Comparison of ENCODE assay signal across 11 mouse cellular contexts in genomic region chr15:5086162-5086561, GRCm38 (mm10). TPM values are rescaled to one million over a fixed set of nuclear protein-coding genes. Genes with fewer than 3 reads are reported as not detected.
DNase-seq lines count a peak whose midpoint lies in the region; ATAC-seq and TF ChIP-seq lines count a peak whose summit lies in the region.
"Had no signal": no experiment of that assay in that cellular context is flagged by ENCODE, and none has a peak within 500 bp of the region (broad histone marks: within the 10 kb centered on the region; RNA-seq: fewer than 3 reads in every experiment).

No protein-coding gene starts in this region.

- no peaks in the 10 kb centered on the region for H3K4me1 ChIP-seq in kidney, adult 2 months (ENCODE audit: control insufficient read depth, insufficient read depth, low read length)
- no peaks in the 10 kb centered on the region for H3K4me1 ChIP-seq in hindbrain, postnatal 0 days (ENCODE audit: insufficient read depth, low read length)
- H3K4me1 ChIP-seq: hindbrain, embryonic 15.5 days had no signal

- no peaks in the 10 kb centered on the region for H3K27me3 ChIP-seq in kidney, adult 2 months (replicated peaks; ENCODE audit: control insufficient read depth, insufficient read depth, low read length)
- H3K27me3 ChIP-seq in hindbrain, postnatal 0 days (ENCODE audit: insufficient read depth, low read length) = no peaks in the 10 kb centered on the region
- H3K27me3 ChIP-seq: hindbrain, embryonic 15.5 days had no signal

- no peak for TF ChIP-seq CTCF in kidney, adult 2 months (conservative IDR thresholded peaks at IDR 0.05; ENCODE audit: insufficient read depth, insufficient read length, low read depth, low read length)
- TF ChIP-seq CTCF in hindbrain, postnatal 0 days (IDR thresholded peaks at IDR 0.05; ENCODE audit: low read depth) = peak; percentile 60

- no peak for ATAC-seq in hindbrain, postnatal 0 days
- ATAC-seq: midbrain, embryonic 16.5 days had no signal

- H3K27ac ChIP-seq in kidney, adult 2 months (ENCODE audit: insufficient read depth, low read depth, low read length) = no peak overlapping the region
- no peak overlapping the region for H3K27ac ChIP-seq in hindbrain, postnatal 0 days
- H3K27ac ChIP-seq: hindbrain, embryonic 15.5 days had no signal

- H3K4me2 ChIP-seq in hindbrain, postnatal 0 days (ENCODE audit: low read depth, low read length) = no peak overlapping the region
- H3K4me2 ChIP-seq: hindbrain, embryonic 15.5 days had no signal

- no peak overlapping the region for H3K4me3 ChIP-seq in kidney, adult 2 months (ENCODE audit: insufficient read depth, low read depth, low read length)
- H3K4me3 ChIP-seq in hindbrain, postnatal 0 days (ENCODE audit: low read length) = no peak overlapping the region
- H3K4me3 ChIP-seq: hindbrain, embryonic 15.5 days had no signal

- 11% methylated on average over 2 of the region's 2 CpGs for WGBS in kidney, adult 2 months
- 20% methylated on average over 2 of the region's 2 CpGs for WGBS in hindbrain, postnatal 0 days

- no peak overlapping the region for H3K9ac ChIP-seq in hindbrain, postnatal 0 days (replicated peaks; ENCODE audit: low read length)
- H3K9ac ChIP-seq: hindbrain, embryonic 15.5 days had no signal

- no peak for TF ChIP-seq POLR2A in kidney, adult 2 months (IDR thresholded peaks at IDR 0.05; ENCODE audit: low read depth, low read length)

- DNase-seq in kidney, adult 2 months = peak; percentile 31
- DNase-seq in kidney, adult 18-20 months = no peak
- DNase-seq in CD4-positive, CD25-positive, alpha-beta regulatory T cell, adult 2 months (ENCODE audit: low read depth, low spot score) = peak; percentile 58
- peak; percentile 69 for DNase-seq in MN1 (ENCODE audit: low spot score)
- DNase-seq in hindbrain, postnatal 0 days (ENCODE audit: low spot score) = peak; percentile 64
- DNase-seq in natural killer cell, adult 2 months (ENCODE audit: low spot score in 2 of 2) = no peak
- no peak for DNase-seq in right cerebral cortex, postnatal 4 days
- no peak for DNase-seq in thymus, postnatal 36 days
- DNase-seq: thymus, postnatal 25 days had no signal

- no peaks in the 10 kb centered on the region for H3K36me3 ChIP-seq in kidney, adult 2 months (ENCODE audit: control insufficient read depth, insufficient read depth, low read length)
- no peaks in the 10 kb centered on the region for H3K36me3 ChIP-seq in hindbrain, postnatal 0 days (ENCODE audit: insufficient read depth, low read length)
- H3K36me3 ChIP-seq: hindbrain, embryonic 15.5 days had no signal

- no peaks in the 10 kb centered on the region for H3K9me3 ChIP-seq in hindbrain, postnatal 0 days (ENCODE audit: low read length)
- H3K9me3 ChIP-seq: hindbrain, embryonic 15.5 days had no signal

RNA-seq across cellular contexts. Expression of gene Card6, which starts 22.2 kb away (rescaled TPM):
- 1.9 and 2.6 TPM in 2 replicates for polyA plus RNA-seq in kidney, adult 2 months (2012; rRNA removed)
- 0.16 and 0.29 TPM in 2 replicates for total RNA-seq in hindbrain, postnatal 0 days (2014; rRNA removed)
- polyA plus RNA-seq in hindbrain, postnatal 0 days (2015; fragmentation: Nextera tagmentation; extraction: Ambion mirVana) = 0.23 and 0.54 TPM in 2 replicates

RNA-seq across cellular contexts. Expression of gene C7, which starts 22.6 kb away (rescaled TPM):
- 2.2 and 2.3 TPM in 2 replicates for polyA plus RNA-seq in kidney, adult 2 months (2012; rRNA removed)
- total RNA-seq in hindbrain, postnatal 0 days (2014; rRNA removed) = 0.10 TPM in 1 of 2 replicates, not detected in the other
- polyA plus RNA-seq in hindbrain, postnatal 0 days (2015; fragmentation: Nextera tagmentation; extraction: Ambion mirVana) = 0.05 TPM in 1 of 2 replicates, not detected in the other

RNA-seq across cellular contexts. Expression of gene Rpl37, which starts 30.3 kb away (rescaled TPM):
- polyA plus RNA-seq in kidney, adult 2 months (2012; rRNA removed) = 663 and 821 TPM in 2 replicates
- total RNA-seq in hindbrain, postnatal 0 days (2014; rRNA removed) = 147 and 148 TPM in 2 replicates
- 414 and 415 TPM in 2 replicates for polyA plus RNA-seq in hindbrain, postnatal 0 days (2015; fragmentation: Nextera tagmentation; extraction: Ambion mirVana)

RNA-seq across cellular contexts. Expression of gene Prkaa1, which starts 57.5 kb away (rescaled TPM):
- polyA plus RNA-seq in kidney, adult 2 months (2012; rRNA removed) = 5.3 and 6.5 TPM in 2 replicates
- 12.0 and 14.3 TPM in 2 replicates for total RNA-seq in hindbrain, postnatal 0 days (2014; rRNA removed)
- polyA plus RNA-seq in hindbrain, postnatal 0 days (2015; fragmentation: Nextera tagmentation; extraction: Ambion mirVana) = 9.4 and 9.8 TPM in 2 replicates

Comparison
In these comparisons a context has a peak if more than half of its experiments do, and no peak if none do; other contexts are left out.
1. DNase-seq: peak in kidney, adult 2 months (single experiment), CD4-positive, CD25-positive, alpha-beta regulatory T cell, adult 2 months (single experiment), MN1 (single experiment) and hindbrain, postnatal 0 days (single experiment); none in kidney, adult 18-20 months (single experiment), natural killer cell, adult 2 months (0 of 2), right cerebral cortex, postnatal 4 days (single experiment) and thymus, postnatal 36 days (0 of 2).